Mouse (Mus musculus) heart, embryonic 15.5 days (tissue): Measurements from ENCODE around the gene H2al1m. TPM values are rescaled to one million over a fixed set of nuclear protein-coding genes. Genes with fewer than 3 reads are reported as not detected.
"Not testable (repeated sequence)": the region's sequence is repeated elsewhere in the genome, so short reads cannot be mapped to it uniquely, and the experiment has no call there.

ENCODE experiments used
- ATAC-seq: fragments of 200-750 bp; cut with Nextera tagmentation; replicated peaks from 2 replicates; pipeline ENCODE4 v1.8.0; 2017; ENCODE audit warnings: low read depth, moderate TSS enrichment; ENCODE audit not compliant: insufficient number of reproducible peaks, insufficient read depth, low FRiP score
- H3K27ac ChIP-seq: fragments of 300-500 bp; sonication (generic); 2 replicates; pipeline ENCODE4 v1.5.1; 2015; ENCODE audit warnings: mild to moderate bottlenecking, inconsistent platforms
- H3K27me3 ChIP-seq: fragments of 300-500 bp; sonication (generic); 2 replicates; pipeline ENCODE4 v1.6.1; 2015; ENCODE audit warnings: inconsistent platforms
- H3K36me3 ChIP-seq: fragments of 300-500 bp; sonication (generic); 2 replicates; pipeline ENCODE4 v1.6.1; 2015; ENCODE audit warnings: mild to moderate bottlenecking, inconsistent platforms
- H3K4me1 ChIP-seq: fragments of 300-500 bp; sonication (generic); replicated peaks from 2 replicates; pipeline ENCODE4 v1.6.1; 2015; ENCODE audit warnings: inconsistent platforms
- H3K4me2 ChIP-seq: fragments of 300-500 bp; sonication (generic); 2 replicates; pipeline ENCODE4 v1.6.1; 2015; ENCODE audit warnings: inconsistent platforms, mild to moderate bottlenecking, moderate library complexity
- H3K4me3 ChIP-seq: fragments of 300-500 bp; sonication (generic); 2 replicates; pipeline ENCODE4 v1.5.1; 2015; ENCODE audit warnings: mild to moderate bottlenecking, inconsistent platforms
- H3K9ac ChIP-seq: fragments of 300-500 bp; sonication (generic); 2 replicates; pipeline ENCODE4 v1.6.1; 2015; ENCODE audit warnings: mild to moderate bottlenecking, inconsistent platforms
- H3K9me3 ChIP-seq: fragments of 300-500 bp; sonication (generic); replicated peaks from 2 replicates; pipeline ENCODE4 v1.6.1; 2016; ENCODE audit warnings: inconsistent platforms
- WGBS: fragments of 180-500 bp; shearing (Covaris S2); methylation state at CpG from one replicate; pipeline ENCODE4 v1.1.7; 2015; ENCODE audit warnings: mixed read lengths; 5-methylcytosine and 5-hydroxymethylcytosine counted together
- polyA plus RNA-seq: library from polyadenylated mRNA; unstranded; fragments of >200 nt; fragmentation: Nextera tagmentation; extraction: Ambion mirVana; gene quantifications from 2 replicates; pipeline ENCODE4 v1.2.1, GENCODE M21; 2015

Gene H2al1m
- polyA plus RNA-seq, 1 experiment from 2014 or later = 0.52 TPM

DNA sequence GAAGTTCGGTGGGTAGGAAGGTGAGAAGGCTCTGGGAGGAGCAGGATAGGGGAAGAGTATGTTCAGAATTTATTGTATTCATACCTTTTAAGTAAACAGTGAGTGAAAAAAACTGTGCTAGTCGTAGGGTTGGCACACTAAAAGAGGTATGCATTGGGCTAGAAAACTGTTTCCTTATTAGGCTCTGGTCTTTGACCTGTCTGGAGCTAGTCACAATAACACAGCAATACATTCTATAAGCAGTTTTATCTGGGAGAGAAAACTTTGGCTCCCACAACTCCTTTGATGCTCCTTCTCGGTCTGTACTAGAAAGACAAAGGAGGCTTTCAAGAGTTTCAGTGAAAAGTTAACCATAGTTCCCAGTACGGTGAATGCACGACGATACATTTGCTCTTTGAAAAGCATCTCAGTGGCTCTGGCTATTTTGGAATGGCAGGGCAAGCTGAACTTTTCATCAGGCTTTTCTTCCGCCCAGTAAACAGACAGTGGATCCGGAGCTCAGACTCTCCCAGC, 11.6 kb upstream of the H2al1m start:
- Histone ChIP-seq H3K4me2 (peak overlapping the region; percentile 65), H3K27ac (peak overlapping the region; percentile 67), H3K9me3 (no peaks in the 10 kb centered on the region), H3K36me3 (no peaks in the 10 kb centered on the region), H3K9ac (peak overlapping the region; percentile 53), H3K27me3 (no peaks in the 10 kb centered on the region), H3K4me1 (0 out of 2 replicates have a peak, but pooled peaks cover 3% of the 10 kb centered on the region), H3K4me3 (peak overlapping the region; percentile 63)
- ATAC-seq = 0 out of 2 replicates have a peak, but pooled peaks have one; percentile 23
- 21% methylated on average over 8 of the region's 8 CpGs for WGBS

DNA sequence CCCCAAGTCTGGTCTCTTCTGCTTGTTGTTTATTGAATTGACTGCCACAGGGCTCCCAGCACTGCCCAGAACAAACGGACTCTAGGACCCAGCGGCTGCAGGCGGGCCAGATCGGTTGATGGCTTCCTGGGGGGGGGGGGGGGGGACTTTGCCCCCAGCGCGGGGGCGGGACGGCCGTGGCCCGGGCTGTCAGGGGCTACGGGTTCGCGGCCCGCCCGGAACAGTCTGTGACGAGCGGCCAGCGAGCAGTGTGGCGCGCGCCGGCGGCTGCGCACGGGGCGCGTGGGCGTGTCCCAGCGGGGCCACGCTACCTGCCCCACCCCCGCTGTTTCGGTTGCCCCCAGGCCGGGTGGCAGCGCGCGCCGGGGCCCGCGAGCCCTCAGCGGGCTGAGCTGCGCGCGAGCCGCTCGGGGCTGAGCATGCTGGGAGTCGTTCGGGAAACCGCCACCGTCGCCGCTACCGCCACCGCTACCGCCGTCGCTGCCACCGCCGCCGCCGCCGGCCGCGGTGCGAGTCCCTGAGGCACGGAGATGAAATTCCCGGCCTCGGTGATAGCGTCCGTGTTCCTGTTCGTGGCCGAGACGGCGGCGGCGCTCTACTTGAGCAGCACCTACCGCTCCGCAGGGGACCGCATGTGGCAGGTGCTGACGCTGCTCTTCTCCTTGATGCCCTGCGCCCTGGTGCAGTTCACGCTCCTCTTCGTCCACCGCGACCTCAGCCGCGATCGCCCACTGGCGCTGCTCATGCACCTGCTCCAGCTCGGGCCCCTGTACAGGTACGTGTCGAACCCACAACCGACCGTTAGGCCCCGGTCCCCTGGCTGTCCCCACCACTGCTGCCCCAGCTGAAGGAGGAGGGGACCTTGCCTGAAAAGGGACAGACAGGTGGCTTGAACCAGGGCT, 10.9 kb upstream of the H2al1m start, which contains the start of gene Xk:
Gene Xk (plus strand): TSS at position 297 of the 902 bp plus-strand sequence.
- H3K9ac ChIP-seq = peak within 1 kb of the TSS; percentile 53
- H3K4me1 ChIP-seq = 0 out of 2 replicates have a peak, but pooled peaks cover 3% of the 10 kb centered on the region
- H3K27me3 ChIP-seq = no peaks in the 10 kb centered on the region
- ATAC-seq = peak; percentile 82
- no peaks in the 10 kb centered on the region for H3K9me3 ChIP-seq
- peak within 1 kb of the TSS; percentile 63 for H3K4me3 ChIP-seq
- peak within 1 kb of the TSS; percentile 67 for H3K27ac ChIP-seq
- WGBS = 10% methylated on average over 38 of the region's 94 CpGs
- no peaks in the 10 kb centered on the region for H3K36me3 ChIP-seq
- peak within 1 kb of the TSS; percentile 65 for H3K4me2 ChIP-seq

DNA sequence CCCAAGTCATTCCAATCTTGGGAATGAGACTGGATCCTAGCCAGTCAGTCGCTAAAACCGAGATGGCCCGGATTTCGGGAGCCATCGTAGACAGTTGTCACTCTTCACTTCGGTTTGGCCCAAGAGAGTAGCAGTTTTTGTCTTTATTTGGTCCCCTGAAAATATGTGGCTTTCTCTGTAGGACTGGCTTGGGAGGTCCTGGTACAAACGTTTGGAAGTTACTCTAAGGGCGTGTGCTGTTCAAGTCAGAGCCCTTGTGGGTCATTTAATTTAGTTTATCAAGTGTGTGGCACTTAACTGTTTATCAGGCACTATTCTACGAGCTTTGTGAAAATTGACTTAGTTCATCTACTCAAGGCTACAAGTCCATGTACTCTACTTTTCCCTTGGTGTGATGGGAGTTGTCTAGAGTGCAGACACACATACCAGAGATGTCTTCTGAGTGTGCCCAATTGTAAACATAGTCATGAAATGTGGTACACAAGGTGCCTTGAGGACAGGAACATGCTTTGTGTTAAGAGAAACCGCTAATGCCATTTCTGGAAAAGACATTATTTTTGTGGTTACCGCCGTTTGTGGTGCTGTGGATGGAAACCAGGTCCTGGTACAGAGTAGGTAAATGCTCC, 10.1 kb upstream of the H2al1m start:
- 54% methylated on average over 12 of the region's 12 CpGs for WGBS
- no peak overlapping the region for H3K27ac ChIP-seq
- no peaks in the 10 kb centered on the region for H3K36me3 ChIP-seq
- no peaks in the 10 kb centered on the region for H3K9me3 ChIP-seq
- peak overlapping the region; percentile 53; the same call in 1 of the 2 replicates for H3K9ac ChIP-seq
- H3K4me1 ChIP-seq = 0 out of 2 replicates have a peak, but pooled peaks cover 3% of the 10 kb centered on the region
- peak overlapping the region; percentile 65 for H3K4me2 ChIP-seq
- no peak for ATAC-seq
- peak overlapping the region; percentile 63 for H3K4me3 ChIP-seq
- H3K27me3 ChIP-seq = no peaks in the 10 kb centered on the region

DNA sequence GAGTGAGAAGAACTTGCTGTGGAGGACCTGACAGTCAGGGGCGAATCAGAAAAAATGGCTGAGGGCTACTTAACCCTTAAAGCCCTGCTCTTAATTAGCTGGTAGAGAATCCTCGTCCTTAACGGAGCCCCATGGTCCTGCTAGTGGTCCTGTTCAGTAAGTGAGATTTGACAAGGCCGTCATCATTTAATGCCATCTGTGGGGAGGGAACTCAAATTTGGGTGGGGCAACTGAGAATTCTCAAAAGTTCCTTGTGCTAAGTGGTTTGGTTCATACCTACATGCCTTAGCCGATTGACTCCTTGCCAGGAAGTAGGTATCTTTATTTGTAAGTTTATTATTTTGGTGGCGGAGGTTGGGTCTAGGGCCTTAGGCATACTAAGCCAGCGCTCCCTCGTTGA, 9.2 kb upstream of the H2al1m start:
- ATAC-seq = no peak
- H3K4me3 ChIP-seq = no peak overlapping the region
- no peaks in the 10 kb centered on the region for H3K36me3 ChIP-seq
- H3K4me1 ChIP-seq = 0 out of 2 replicates have a peak, but pooled peaks cover 3% of the 10 kb centered on the region
- no peak overlapping the region for H3K4me2 ChIP-seq
- no peaks in the 10 kb centered on the region for H3K9me3 ChIP-seq
- H3K27ac ChIP-seq = no peak overlapping the region
- no peak overlapping the region for H3K9ac ChIP-seq
- no peaks in the 10 kb centered on the region for H3K27me3 ChIP-seq
- 71% methylated on average over 8 of the region's 8 CpGs for WGBS

DNA sequence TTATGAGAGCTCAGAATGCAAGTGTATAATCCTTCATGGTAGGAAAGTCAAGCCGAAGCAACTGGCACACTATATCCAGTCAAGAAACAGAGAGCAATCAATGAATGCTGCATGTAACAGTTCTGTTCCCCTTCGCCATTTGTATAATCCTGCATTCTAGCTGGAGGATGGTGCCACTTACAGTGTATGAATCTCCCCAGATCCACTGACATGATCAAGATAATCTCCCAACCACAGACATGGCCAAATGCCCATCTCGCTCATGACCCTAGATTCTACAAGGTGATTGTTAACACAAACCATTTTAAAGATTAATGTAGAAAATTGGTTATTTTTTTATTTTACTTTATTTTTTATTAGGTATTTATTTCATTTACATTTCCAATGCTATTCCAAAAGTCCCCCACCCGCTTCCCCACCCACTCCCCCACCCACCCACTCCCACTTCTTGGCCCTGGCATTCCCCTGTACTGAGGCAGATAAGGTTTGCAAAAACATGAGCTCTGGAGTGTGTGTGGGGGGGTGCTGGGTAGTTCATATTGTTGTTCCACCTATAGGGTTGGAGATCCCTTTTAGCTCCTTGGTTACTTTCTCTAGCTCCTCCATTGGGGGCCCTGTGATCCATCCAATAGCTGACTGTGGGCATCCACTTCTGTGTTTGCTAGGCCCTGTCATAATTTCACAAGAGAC, 9.7 kb downstream of the H2al1m start:
- not testable (repeated sequence) for H3K4me2 ChIP-seq, H3K27ac ChIP-seq, H3K27me3 ChIP-seq, H3K4me3 ChIP-seq, H3K36me3 ChIP-seq, ATAC-seq, H3K9me3 ChIP-seq, H3K4me1 ChIP-seq, H3K9ac ChIP-seq
- 79% methylated on average over 4 of the region's 4 CpGs for WGBS

DNA sequence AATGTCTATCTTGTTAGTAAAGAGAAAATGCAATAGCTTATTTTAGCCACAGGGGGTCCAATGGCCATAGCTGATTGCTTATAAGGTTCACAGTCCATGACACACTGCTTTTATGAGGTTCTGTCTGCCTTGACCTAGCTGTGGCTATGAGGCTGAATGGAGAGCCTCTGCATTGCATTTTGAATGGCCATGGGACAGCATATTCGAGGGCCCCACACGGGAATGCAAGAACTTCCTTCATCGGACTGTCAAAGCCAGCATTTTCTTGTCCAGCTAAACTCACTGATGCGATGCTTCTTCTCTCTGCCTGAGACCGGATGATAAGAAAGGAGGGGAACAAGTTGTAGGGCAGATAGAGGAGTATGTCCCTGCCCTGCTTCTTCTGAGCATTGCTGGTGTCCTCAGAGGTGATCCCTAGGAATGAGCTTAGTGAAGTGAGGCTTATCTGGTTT, 14.9 kb downstream of the H2al1m start:
- ATAC-seq = no peak
- H3K4me3 ChIP-seq = no peak overlapping the region
- H3K4me1 ChIP-seq = no peaks in the 10 kb centered on the region
- no peaks in the 10 kb centered on the region for H3K27me3 ChIP-seq
- H3K9ac ChIP-seq = no peak overlapping the region
- no peaks in the 10 kb centered on the region for H3K9me3 ChIP-seq
- no peak overlapping the region for H3K4me2 ChIP-seq
- no peak overlapping the region for H3K27ac ChIP-seq
- 77% methylated on average over 5 of the region's 5 CpGs for WGBS
- no peaks in the 10 kb centered on the region for H3K36me3 ChIP-seq

DNA sequence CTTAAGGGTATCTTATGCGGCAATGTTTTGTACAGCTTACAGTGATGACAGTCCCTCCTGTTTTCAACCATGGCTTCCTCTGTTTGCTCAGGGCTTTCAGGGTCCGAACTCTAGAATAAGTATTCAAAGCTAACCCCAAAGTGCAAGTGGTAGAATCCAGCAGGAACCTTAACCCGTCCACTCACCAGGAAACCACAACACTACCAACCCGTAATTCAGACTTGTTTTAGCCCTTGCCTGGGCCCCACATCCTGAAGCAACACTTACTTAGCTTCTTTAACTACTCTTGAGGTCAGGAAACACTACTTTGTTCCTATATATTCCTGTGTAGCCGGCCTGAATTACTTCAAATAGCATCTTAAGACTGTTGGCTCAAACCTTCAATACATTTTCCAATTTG, 19.2 kb downstream of the H2al1m start:
- WGBS = 75% methylated on average over 5 of the region's 5 CpGs
- Histone ChIP-seq H3K9me3 (no peaks in the 10 kb centered on the region), H3K4me1 (no peaks in the 10 kb centered on the region), H3K27ac (no peak overlapping the region), H3K9ac (no peak overlapping the region), H3K36me3 (no peaks in the 10 kb centered on the region), H3K4me2 (no peak overlapping the region), H3K4me3 (no peak overlapping the region), H3K27me3 (no peaks in the 10 kb centered on the region)
- no peak for ATAC-seq

DNA sequence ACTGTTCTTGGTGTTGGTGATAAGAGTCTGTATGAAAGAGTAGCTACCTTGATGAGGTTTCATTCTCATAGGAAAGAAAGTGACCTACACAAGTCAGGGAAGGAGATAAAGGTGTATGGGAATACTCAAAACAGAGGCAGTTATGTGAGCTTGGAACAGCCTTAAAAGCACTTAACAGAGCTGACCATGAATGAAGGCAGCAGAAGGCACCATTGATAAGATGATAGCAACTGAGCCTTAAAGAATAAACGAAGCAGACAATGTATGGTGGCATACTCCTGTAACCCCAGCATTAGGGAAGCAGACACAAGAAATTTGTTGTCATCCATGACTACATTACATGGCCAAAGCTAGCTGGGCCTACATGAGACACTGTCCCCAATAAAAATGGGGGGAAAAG, 19.9 kb downstream of the H2al1m start:
- Histone ChIP-seq H3K27me3 (no peaks in the 10 kb centered on the region), H3K9ac (no peak overlapping the region), H3K4me2 (no peak overlapping the region), H3K36me3 (no peaks in the 10 kb centered on the region), H3K4me3 (no peak overlapping the region), H3K27ac (no peak overlapping the region), H3K4me1 (no peaks in the 10 kb centered on the region), H3K9me3 (no peaks in the 10 kb centered on the region)
- no peak for ATAC-seq
- WGBS = 58% methylated on average over 1 of the region's 1 CpGs

DNA sequence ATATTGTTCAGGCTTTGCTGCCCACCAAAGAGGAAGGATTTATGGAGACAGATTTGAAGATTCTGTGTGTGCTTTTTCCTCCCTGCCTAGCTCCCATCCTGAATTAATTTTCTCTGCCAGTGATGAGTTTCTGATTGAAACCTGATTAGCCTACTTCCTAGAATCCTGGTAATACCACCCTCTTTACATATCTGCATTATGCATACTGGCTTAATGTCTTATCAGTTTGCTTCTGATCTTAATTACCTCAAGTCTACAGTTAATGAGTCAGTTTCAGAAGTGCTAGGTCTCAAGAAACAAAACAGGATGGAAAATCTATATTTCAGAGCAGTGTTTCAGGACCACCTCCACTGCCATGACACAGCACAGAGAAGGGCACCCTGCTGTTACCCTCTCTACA, 32.9 kb downstream of the H2al1m start:
- not testable (repeated sequence) for ATAC-seq

DNA sequence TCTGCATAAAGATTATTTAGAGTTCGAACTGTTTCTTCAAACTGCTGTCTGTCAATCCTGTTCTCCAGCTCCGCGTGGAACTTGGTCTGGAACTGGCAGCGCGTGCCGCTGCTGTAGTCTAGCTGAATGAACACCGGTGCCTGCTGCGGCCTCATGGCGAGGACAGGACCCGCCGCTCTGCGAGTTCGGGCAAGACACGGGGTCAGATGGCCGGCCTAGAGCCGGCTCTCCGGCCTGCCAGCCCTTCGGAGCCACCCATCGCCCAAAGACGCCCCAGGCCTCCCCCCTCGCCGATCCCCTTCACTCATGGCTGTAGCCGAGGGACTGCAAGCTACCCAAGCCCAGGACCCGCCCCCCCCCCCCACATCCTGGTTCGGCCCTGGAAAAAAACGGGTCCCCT, 44.4 kb downstream of the H2al1m start:
- not testable (repeated sequence) for H3K4me1 ChIP-seq, ATAC-seq, H3K27me3 ChIP-seq, H3K4me2 ChIP-seq, H3K9ac ChIP-seq, H3K9me3 ChIP-seq, H3K27ac ChIP-seq, H3K36me3 ChIP-seq, H3K4me3 ChIP-seq
- 87% methylated on average over 26 of the region's 26 CpGs for WGBS

More for the DNA sequence above, 32.9 kb downstream of the H2al1m start:
- not testable (repeated sequence) for H3K27ac ChIP-seq, H3K4me2 ChIP-seq, H3K27me3 ChIP-seq, H3K4me1 ChIP-seq, H3K4me3 ChIP-seq, H3K9ac ChIP-seq, H3K36me3 ChIP-seq, H3K9me3 ChIP-seq

DNA sequence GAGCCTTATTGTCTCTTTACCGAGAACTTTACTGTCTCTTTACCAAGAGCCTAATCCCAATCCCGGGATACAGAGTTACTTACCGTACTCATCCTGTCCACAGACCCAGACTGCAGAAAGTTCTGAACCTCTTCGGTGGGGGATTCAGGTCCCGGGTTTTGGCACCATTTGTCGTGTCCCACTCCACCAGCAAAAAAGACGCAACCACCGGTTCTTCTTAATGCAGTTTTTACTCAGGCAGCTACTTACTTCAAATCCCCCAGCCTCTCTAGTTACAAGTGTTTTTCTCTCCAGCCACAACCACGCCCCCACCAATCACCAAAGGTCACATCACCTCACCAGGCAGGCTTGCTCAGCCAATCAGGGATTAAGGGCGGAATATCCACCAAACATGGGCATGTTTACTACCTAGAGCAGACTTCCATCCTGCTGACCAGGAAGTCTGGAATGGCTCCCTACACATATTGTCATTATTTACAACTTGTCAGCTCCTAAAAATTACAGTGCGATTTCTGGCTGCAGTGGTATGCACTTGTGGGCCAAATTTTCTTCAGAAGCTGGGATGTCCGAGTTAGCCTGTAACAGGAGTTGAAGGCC, 48.9 kb downstream of the H2al1m start:
- H3K27me3 ChIP-seq, H3K4me1 ChIP-seq, H3K4me2 ChIP-seq, H3K4me3 ChIP-seq, H3K9me3 ChIP-seq, H3K36me3 ChIP-seq, H3K9ac ChIP-seq, ATAC-seq, H3K27ac ChIP-seq: not testable (repeated sequence)
- 82% methylated on average over 12 of the region's 12 CpGs for WGBS
